Mouse (Mus musculus) spleen, adult 10 weeks (tissue): Measurements from ENCODE around the gene Akr1c21. TPM values are rescaled to one million over a fixed set of nuclear protein-coding genes. Genes with fewer than 3 reads are reported as not detected.

Experiments
- polyA plus RNA-seq: library from polyadenylated mRNA; stranded (reverse); fragments of 350-450 nt; fragmentation: Illumina TruSeq; extraction: RNeasy Lipid Tissue Mini Kit (QIAGEN cat#74804); gene quantifications from one replicate; pipeline ENCODE4 v1.2.3, GENCODE M21; 2015; ENCODE audit warnings: low replicate concordance; ENCODE audit not compliant: insufficient read depth

Gene Akr1c21
- not detected for polyA plus RNA-seq

DNA sequence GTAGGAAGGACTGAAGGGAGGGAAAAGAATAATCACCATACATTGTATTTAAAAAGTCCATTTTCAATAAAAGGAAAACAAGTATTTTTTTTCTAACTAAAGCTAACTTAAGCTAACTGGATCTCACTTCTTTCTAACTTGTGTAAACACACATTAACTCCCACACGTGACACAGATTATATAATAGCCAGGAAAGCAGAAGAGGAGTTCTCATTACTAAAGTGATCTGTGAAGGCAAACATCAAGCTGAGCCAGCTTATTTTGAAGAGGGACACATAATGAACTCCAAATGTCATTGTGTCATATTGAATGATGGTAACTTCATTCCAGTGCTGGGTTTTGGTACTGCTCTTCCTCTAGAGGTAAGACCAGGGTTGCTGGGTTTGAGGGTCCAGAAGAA is at the start of gene Akr1c21:
Akr1c21 (plus strand) TSS at position 205 of the 400 bp plus-strand sequence.

DNA sequence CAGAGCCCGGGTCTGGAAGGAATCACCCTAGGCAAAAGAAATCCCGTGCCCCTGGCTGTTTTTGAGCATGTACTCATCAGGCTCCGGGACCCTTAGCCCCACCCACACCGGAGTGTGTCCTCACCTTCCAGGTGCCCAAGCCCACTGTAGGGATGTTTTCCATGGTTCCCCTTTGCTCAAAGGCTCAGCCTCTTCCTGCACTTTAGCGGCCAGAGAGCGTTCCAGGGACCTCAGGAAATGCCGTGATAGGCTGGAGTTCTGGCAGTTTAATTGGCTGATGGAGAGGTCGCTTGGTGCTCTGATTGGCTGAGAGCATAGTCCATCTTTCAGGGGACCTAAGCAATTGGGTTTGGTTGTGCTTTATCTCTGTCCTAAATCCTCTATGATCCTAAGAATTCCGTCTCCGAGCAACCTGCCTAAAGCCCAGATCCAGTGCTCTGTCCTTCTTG is 35.1 kb downstream of the Akr1c21 start, which contains the start of gene Akr1e1:
Akr1e1 (minus strand) TSS at position 214 of the 449 bp plus-strand sequence.

Other genes starting within 250 kb of the Akr1c21 start
- not detected for gene Akr1c6, start 139.8 kb upstream of the Akr1c21 start, polyA plus RNA-seq
- gene Akr1c20, start 50.7 kb upstream of the Akr1c21 start, polyA plus RNA-seq: not detected
- gene Akr1e1, start 35.1 kb downstream of the Akr1c21 start, polyA plus RNA-seq: 9.7 TPM